Mouse (Mus musculus): ENCODE measurements around the gene Erc1. TPM values are rescaled to one million over a fixed set of nuclear protein-coding genes. Genes with fewer than 3 reads are reported as not detected.
"Not testable (repeated sequence)": the region's sequence is repeated elsewhere in the genome, so short reads cannot be mapped to it uniquely, and the experiment has no call there.

The Erc1 gene
- total RNA-seq, 2 experiments from 2014 or later, result 38.5 to 41.1 TPM

DNA sequence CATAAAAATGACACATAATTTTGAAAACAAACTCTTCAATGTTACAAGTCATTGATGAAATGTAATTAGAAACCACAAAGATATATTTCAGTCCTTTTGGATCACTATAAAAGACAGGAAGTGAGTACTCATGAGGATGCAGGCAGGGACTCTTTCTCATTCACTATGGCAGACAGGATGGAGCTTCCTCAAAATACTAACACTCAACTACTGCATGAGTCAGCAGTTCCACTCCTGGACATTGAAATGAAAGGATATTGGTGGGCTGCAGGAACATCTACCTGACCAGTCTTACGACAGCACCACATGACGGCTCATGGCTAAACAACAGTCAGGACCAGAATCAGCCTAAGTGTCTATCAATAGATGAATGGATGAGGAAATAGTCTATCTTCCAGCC lies 132.7 kb downstream of the Erc1 start:
- intact Hi-C loops (cut with DNase I), result no loop called here
- no peak for DNase-seq (ENCODE audit: low spot score)

GRCm38 (mm10) chr6:119713961-119714360 lies 134.0 kb downstream of the Erc1 start:
- intact Hi-C loops (cut with DNase I), result no loop called here

GRCm38 (mm10) chr6:119712486-119712885 lies 135.5 kb downstream of the Erc1 start:
- no peak for DNase-seq (ENCODE audit: low spot score)
- intact Hi-C loops (cut with DNase I), result no loop called here

More at GRCm38 (mm10) chr6:119713961-119714360, 134.0 kb downstream of the Erc1 start:
- no peak for DNase-seq (ENCODE audit: low spot score)

- intact Hi-C loops (cut with DNase I), result no loop called here
- DNase-seq (ENCODE audit: low spot score), result no peak
Observed at GRCm38 (mm10) chr6:119711649-119712305, 136.2 kb downstream of the Erc1 start.

GRCm38 (mm10) chr6:119709552-119709951 lies 138.4 kb downstream of the Erc1 start:
- DNase-seq (ENCODE audit: low spot score), result no peak
- intact Hi-C loops (cut with DNase I), result loop anchor here (2.0 kb wide), 1 partner anchor 219 kb away; no protein-coding TSS in a partner anchor

DNA sequence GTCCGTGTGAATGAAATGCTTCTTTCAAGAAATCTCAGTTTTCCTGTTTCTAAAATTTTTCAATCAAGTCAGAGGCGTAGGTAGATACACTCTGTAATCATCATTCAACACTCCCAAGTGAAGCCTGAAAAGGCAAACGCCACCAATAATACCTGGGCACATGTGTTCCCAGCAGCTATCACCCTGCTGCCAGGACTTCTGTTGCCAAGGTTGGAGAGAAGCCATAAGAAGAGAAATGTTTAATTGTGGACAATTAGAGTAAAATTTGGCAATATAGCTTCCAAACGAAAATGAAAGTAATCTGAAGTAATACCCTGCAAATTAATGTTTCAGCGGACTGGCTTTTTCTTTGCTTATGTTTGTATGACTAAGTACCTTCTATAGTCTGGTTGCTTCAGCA lies 140.1 kb downstream of the Erc1 start:
- intact Hi-C loops (cut with DNase I), result loop anchor here (2.0 kb wide), 1 partner anchor 217 kb away; no protein-coding TSS in a partner anchor
- DNase-seq (ENCODE audit: low spot score), result no peak

DNA sequence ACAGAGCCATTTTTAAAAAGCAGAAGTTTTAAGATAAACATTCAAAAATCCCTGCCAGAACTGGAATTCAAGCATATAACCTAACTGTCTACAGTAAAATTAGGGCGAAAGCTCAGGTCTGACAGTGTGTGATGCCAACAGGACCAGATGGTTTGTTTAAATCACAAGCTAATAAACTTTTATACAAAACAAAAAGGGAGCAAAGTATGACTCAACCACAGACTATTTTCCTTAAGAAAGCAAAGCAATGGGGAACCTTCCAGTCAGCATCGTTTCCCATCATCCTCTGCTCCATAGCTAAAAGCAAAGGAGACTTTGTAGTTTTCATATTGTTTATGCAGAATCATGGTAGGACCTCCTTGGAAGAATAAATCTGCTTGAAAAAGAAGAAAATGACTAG lies 143.1 kb downstream of the Erc1 start:
- DNase-seq (ENCODE audit: low spot score), result no peak
- intact Hi-C loops (cut with DNase I), result no loop called here

- no peak for DNase-seq (ENCODE audit: low spot score)
- intact Hi-C loops (cut with DNase I), result no loop called here
Observed at GRCm38 (mm10) chr6:119692754-119693153, 155.2 kb downstream of the Erc1 start.

- no peak for DNase-seq (ENCODE audit: low spot score)
- intact Hi-C loops (cut with DNase I), result no loop called here
Observed at GRCm38 (mm10) chr6:119686470-119686869, 161.5 kb downstream of the Erc1 start.

- DNase-seq (ENCODE audit: low spot score), result no peak
- intact Hi-C loops (cut with DNase I), result no loop called here
Observed at GRCm38 (mm10) chr6:119680746-119681145, 167.2 kb downstream of the Erc1 start.

- no peak for DNase-seq (ENCODE audit: low spot score)
- intact Hi-C loops (cut with DNase I), result no loop called here
Observed at GRCm38 (mm10) chr6:119674811-119675209, 173.2 kb downstream of the Erc1 start.

- intact Hi-C loops (cut with DNase I), result no loop called here
- no peak for DNase-seq (ENCODE audit: low spot score)
Observed at GRCm38 (mm10) chr6:119674201-119674810, 173.7 kb downstream of the Erc1 start.

GRCm38 (mm10) chr6:119669746-119670145 lies 178.2 kb downstream of the Erc1 start:
- intact Hi-C loops (cut with DNase I), result no loop called here
- DNase-seq (ENCODE audit: low spot score), result no peak

DNA sequence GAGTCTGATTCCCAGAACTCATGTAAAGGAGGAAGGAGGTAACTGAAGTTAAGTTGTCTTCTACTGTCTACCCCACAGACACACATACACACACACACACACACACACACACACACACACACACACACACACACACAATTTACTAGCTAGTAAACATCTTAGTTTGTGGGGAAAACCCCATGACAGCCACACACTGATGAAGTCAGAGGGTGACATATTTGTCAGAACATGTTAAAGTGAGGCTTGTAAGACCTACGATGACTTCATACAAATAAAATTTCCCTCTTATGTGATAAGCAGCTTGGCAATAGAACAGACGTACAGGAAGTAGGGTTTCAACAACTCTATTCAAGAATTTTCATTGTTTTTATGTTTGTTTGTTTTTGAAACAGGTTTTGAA lies 185.0 kb downstream of the Erc1 start:
- intact Hi-C loops (cut with DNase I), result no loop called here
- DNase-seq (ENCODE audit: low spot score), result no peak

GRCm38 (mm10) chr6:119661081-119661493 lies 186.9 kb downstream of the Erc1 start:
- intact Hi-C loops (cut with DNase I), result no loop called here
- no peak for DNase-seq (ENCODE audit: low spot score)

GRCm38 (mm10) chr6:119658441-119658840 lies 189.5 kb downstream of the Erc1 start:
- intact Hi-C loops (cut with DNase I), result no loop called here
- DNase-seq (ENCODE audit: low spot score), result no peak

DNA sequence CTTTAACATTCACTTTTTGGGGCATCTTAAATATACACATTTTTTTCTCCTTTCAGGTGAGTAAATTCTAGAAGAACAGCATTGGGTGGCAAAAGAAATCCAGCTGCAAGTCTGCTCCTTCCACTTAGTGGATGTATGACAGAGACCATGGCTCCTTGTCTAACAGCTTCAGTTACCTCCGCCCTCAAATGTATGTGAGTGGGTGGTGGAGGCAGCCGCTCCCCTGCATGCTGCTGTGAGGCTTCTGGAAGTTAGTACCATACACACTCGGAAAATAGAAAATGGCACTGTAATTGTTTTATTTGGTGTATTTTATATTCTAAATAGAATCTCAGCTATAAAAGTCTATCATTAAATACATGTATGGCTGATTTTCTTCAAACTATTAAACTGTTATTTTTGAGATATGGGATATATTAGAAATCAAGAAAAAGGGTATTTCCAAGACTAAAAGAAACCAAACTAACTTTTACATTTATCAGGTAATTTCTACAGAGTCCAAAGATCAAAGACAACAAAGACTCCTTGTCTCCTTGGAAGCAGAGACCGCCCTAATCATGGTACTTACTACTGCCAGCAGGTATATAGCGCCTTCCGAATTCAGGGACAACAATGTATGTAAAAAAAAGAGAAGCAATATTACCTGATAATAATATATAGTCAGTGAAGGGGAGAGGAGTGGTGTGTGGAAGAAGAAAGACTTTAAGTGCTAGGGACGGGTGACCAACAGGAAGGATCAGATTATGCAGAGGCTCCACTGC lies 190.4 kb downstream of the Erc1 start:
- no peak for DNase-seq (ENCODE audit: low spot score)
- intact Hi-C loops (cut with DNase I), result no loop called here

GRCm38 (mm10) chr6:119654777-119655176 lies 193.2 kb downstream of the Erc1 start:
- DNase-seq (ENCODE audit: low spot score); intact Hi-C loops (cut with DNase I): not testable (repeated sequence)

- no peak for DNase-seq (ENCODE audit: low spot score)
- intact Hi-C loops (cut with DNase I), result no loop called here
Observed at GRCm38 (mm10) chr6:119643880-119644460, 204.0 kb downstream of the Erc1 start.

DNA sequence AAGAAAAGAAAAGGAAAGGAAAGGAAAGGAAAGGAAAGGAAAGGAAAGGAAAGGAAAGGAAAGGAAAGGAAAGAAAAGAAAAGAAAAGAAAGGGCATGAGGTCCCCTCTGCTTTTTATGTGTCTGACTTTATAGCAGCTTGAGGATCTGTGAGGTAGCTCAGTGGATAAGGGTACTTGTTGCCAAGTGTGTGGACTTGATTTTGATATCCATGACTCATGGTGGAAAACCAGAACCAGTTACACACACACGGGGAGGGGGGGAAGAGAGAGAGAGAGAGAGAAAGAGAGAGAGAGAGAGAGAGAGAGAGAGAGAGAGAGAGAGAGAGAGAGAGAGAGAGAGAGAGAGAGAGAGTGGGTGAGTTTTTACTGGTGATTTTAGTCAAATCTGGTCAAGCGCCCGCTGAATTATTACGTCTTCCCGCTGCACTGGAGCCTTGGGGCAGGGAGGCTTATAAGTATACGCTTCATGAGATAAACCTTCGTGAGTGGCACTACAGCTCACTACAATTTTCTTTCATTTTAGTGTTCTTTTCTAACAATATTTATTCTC lies 204.7 kb downstream of the Erc1 start:
- DNase-seq (ENCODE audit: low spot score), result no peak
- intact Hi-C loops (cut with DNase I), result no loop called here

All from heart, postnatal 25 days (tissue).